Mouse (Mus musculus): ENCODE results near the gene Med28. TPM values are rescaled to one million over a fixed set of nuclear protein-coding genes. Genes with fewer than 3 reads are reported as not detected.

The Med28 gene
- polyA plus RNA-seq, 1 experiment from 2014 or later: 251 TPM

DNA sequence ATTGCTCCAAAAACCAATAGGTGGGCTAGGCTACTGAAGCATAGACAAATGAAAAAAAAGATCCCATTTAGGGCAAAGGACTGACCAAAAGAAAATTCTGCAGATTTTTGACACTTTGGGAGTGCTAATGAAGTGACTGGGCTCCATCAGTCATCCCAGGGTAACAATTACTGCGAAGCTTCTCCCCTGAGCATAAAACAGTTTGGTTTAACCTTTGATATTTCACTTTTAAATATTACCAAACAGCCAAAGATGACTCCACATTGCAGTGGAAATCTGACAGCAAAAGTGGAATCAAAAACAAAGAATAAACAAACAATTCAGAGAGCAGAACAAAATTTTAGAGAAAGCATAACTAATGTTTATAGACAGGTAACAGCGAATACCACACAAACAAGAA is 38.9 kb upstream of the Med28 start:
- H3K9me3 ChIP-seq (ENCODE audit: control insufficient read depth, low read length): no peaks in the 10 kb centered on the region
- no peak overlapping the region for H3K9ac ChIP-seq (replicated peaks; ENCODE audit: low read depth, low read length)
- no peak overlapping the region for H3K4me2 ChIP-seq (ENCODE audit: low read depth, low read length)
- ATAC-seq (ENCODE audit: low read depth): no peak
- H3K4me1 ChIP-seq (ENCODE audit: control insufficient read depth, insufficient read depth, low read length): no peaks in the 10 kb centered on the region
- no peak overlapping the region for H3K27ac ChIP-seq (ENCODE audit: low read depth, low read length)
- H3K4me3 ChIP-seq (ENCODE audit: low read depth, low read length): no peak overlapping the region
- no peaks in the 10 kb centered on the region for H3K27me3 ChIP-seq (ENCODE audit: control insufficient read depth, insufficient read depth, low read length)
- H3K36me3 ChIP-seq (ENCODE audit: control insufficient read depth, insufficient read depth, low read length): no peaks in the 10 kb centered on the region
- WGBS: 88% methylated on average over 2 of the region's 2 CpGs

DNA sequence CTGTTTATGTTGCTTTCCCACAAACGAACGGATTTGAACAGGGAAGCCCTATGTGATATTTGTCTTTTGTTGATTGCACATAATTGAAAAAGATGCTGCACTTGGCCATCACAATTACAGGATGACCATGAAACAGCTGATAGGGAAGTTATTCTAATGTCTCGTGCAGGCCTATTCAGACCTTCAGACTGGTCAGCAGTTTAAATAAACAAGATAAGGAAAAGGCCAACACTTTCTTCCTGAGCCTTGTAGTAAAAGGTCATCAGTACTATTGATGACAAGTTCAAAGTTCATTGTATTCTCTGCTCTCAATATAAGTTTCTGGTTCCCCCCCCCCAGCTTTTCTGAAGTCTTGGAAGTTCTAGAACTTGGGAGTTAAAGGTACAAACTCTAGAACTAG is 37.4 kb upstream of the Med28 start:
- no peak overlapping the region for H3K9ac ChIP-seq (replicated peaks; ENCODE audit: low read depth, low read length)
- H3K27ac ChIP-seq (ENCODE audit: low read depth, low read length): no peak overlapping the region
- no peaks in the 10 kb centered on the region for H3K9me3 ChIP-seq (ENCODE audit: control insufficient read depth, low read length)
- ATAC-seq (ENCODE audit: low read depth): no peak
- no peak overlapping the region for H3K4me2 ChIP-seq (ENCODE audit: low read depth, low read length)
- no peaks in the 10 kb centered on the region for H3K36me3 ChIP-seq (ENCODE audit: control insufficient read depth, insufficient read depth, low read length)
- no peaks in the 10 kb centered on the region for H3K27me3 ChIP-seq (ENCODE audit: control insufficient read depth, insufficient read depth, low read length)
- H3K4me1 ChIP-seq (ENCODE audit: control insufficient read depth, insufficient read depth, low read length): no peaks in the 10 kb centered on the region
- H3K4me3 ChIP-seq (ENCODE audit: low read depth, low read length): no peak overlapping the region
- 92% methylated on average over 3 of the region's 3 CpGs for WGBS

DNA sequence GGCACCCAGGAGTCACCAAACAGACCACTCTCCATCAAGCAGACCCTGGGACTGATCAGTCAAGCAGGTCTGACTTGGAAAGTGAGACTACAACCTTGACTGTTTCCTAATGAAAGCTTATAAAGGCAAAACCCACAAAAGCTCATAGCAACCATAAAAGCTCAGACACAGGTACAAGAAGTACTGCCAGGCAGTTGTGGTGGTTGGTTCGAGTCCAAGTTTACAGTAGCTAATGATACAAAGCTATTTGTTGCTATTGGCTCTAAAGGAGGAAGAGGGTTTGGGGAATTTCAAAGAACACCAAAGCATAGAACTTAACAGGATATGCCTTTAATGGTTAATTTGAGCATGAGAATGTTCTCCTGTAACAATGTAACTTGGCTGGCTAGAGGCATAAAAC is 36.4 kb upstream of the Med28 start:
- H3K36me3 ChIP-seq (ENCODE audit: control insufficient read depth, insufficient read depth, low read length): no peaks in the 10 kb centered on the region
- no peak overlapping the region for H3K9ac ChIP-seq (replicated peaks; ENCODE audit: low read depth, low read length)
- no peaks in the 10 kb centered on the region for H3K27me3 ChIP-seq (ENCODE audit: control insufficient read depth, insufficient read depth, low read length)
- ATAC-seq (ENCODE audit: low read depth): no peak
- 93% methylated on average over 1 of the region's 1 CpGs for WGBS
- H3K9me3 ChIP-seq (ENCODE audit: control insufficient read depth, low read length): no peaks in the 10 kb centered on the region
- H3K4me3 ChIP-seq (ENCODE audit: low read depth, low read length): no peak overlapping the region
- H3K4me2 ChIP-seq (ENCODE audit: low read depth, low read length): no peak overlapping the region
- H3K4me1 ChIP-seq (ENCODE audit: control insufficient read depth, insufficient read depth, low read length): no peaks in the 10 kb centered on the region
- H3K27ac ChIP-seq (ENCODE audit: low read depth, low read length): no peak overlapping the region

DNA sequence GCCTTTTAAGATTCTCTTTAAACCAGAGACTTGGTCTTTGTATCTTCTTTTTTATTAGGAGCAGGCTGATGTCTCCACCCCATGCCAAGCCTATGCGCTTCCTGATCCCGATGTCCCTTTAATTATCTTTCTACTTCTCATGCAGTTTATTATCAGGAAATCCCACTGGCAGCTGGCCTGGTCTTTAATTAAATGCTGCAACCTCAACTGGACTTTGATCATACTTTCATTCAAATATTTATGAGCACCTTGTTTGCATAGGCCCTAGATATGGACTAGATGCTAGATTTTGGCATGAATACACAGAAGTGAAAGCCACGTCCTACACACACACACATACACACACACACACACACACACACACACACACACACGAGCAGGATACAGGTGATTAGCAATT is 28.3 kb upstream of the Med28 start:
- H3K36me3 ChIP-seq (ENCODE audit: control insufficient read depth, insufficient read depth, low read length): no peaks in the 10 kb centered on the region
- no peaks in the 10 kb centered on the region for H3K27me3 ChIP-seq (ENCODE audit: control insufficient read depth, insufficient read depth, low read length)
- ATAC-seq (ENCODE audit: low read depth): no peak
- 0 out of 2 replicates have a peak, but pooled peaks cover 8% of the 10 kb centered on the region for H3K4me1 ChIP-seq (ENCODE audit: control insufficient read depth, insufficient read depth, low read length)
- no peak overlapping the region for H3K27ac ChIP-seq (ENCODE audit: low read depth, low read length)
- H3K9ac ChIP-seq (replicated peaks; ENCODE audit: low read depth, low read length): no peak overlapping the region
- WGBS: 71% methylated on average over 4 of the region's 4 CpGs
- H3K4me2 ChIP-seq (ENCODE audit: low read depth, low read length): no peak overlapping the region
- H3K9me3 ChIP-seq (ENCODE audit: control insufficient read depth, low read length): no peaks in the 10 kb centered on the region
- H3K4me3 ChIP-seq (ENCODE audit: low read depth, low read length): no peak overlapping the region

DNA sequence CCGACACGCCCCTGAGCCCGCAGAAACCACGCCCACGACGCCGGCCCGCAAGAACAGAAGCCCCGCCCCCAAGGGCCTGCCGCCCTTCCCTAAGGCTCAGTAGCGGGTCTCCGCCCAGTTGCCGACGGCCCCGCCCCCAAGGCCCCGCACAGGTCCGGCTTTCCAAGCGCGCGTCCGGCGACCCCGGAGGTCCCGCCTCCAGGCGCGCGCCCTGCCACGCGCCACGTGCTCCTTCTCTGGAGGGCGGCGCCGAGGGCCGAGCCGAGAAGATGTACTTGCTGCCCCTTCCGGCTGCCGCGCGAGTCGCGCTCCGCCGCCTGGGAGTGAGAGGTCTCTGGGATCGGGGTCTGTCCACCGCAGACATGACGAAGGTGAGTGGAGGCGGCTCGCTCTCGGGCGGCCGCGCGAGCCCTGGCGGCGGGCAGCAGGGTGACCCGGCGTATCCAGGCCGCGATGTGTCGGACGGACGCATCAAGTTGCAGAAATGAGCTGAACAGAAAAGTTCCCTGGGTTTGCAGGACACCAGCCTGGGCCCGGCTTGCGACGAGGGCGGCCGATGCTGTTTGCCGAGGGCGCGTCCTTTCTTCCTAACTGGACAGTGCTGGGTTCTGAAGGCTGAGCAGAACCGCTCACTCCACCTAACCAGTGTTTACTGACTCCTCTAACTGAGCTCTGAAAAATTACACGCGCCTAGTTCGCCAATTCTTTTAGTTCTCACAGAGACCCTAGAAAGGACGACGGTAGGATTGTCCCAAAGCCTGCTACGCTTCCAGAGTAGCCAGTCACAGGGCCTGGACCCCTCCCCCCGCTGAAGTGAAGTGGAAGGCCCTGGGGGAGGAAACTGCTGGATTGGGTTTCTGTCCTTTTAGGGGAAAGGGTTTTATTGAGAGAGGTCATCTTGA is 26.6 kb upstream of the Med28 start, which contains the start of gene Lap3:
Gene Lap3 (plus strand): TSS at position 184 of the 902 bp plus-strand sequence.
- ATAC-seq (ENCODE audit: low read depth): peak; percentile 96
- H3K9ac ChIP-seq (replicated peaks; ENCODE audit: low read depth, low read length): peak within 1 kb of the TSS; percentile 68
- no peaks in the 10 kb centered on the region for H3K36me3 ChIP-seq (ENCODE audit: control insufficient read depth, insufficient read depth, low read length)
- H3K4me3 ChIP-seq (ENCODE audit: low read depth, low read length): peak within 1 kb of the TSS; percentile 51
- 0 out of 2 replicates have a peak, but pooled peaks cover 8% of the 10 kb centered on the region for H3K4me1 ChIP-seq (ENCODE audit: control insufficient read depth, insufficient read depth, low read length)
- no peaks in the 10 kb centered on the region for H3K9me3 ChIP-seq (ENCODE audit: control insufficient read depth, low read length)
- under 1% methylated on average over 78 of the region's 78 CpGs for WGBS
- peak within 1 kb of the TSS; percentile 71 for H3K4me2 ChIP-seq (ENCODE audit: low read depth, low read length)
- no peak within 1 kb of the TSS for H3K27ac ChIP-seq (ENCODE audit: low read depth, low read length)
- no peaks in the 10 kb centered on the region for H3K27me3 ChIP-seq (ENCODE audit: control insufficient read depth, insufficient read depth, low read length)

DNA sequence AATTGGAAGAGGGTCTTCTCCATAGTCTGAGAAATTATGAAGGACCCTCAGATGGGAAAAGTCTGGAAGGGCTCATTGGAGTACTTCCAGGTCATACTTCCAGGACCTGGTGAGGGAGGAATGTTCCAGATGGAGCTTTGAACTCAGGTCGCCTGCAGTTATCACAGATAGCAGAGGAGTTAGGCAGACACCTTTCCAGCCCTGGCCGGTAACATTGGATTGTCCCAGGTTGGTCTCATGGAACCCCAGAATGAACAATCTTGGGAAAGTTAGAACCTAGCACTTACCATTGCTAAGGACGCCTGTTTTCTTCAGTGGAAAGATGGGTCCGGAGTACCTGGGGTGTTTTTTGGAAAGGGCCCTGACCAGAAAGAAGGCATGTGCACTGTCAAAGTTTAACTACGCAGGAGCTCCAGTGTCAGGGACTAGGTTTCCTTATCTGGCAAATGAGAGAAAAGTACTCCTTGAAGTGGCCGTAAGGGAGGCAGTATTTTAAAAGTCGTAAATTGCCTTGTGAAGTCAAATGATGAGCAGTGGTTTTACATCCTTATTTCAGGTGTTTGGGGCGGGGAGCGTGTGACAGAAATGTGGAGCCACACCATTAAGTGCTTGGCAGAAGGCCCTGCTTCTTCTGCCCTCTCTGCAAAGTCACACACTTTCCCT is 25.8 kb upstream of the Med28 start:
- H3K4me2 ChIP-seq (ENCODE audit: low read depth, low read length): peak overlapping the region; percentile 71
- H3K36me3 ChIP-seq (ENCODE audit: control insufficient read depth, insufficient read depth, low read length): no peaks in the 10 kb centered on the region
- 59% methylated on average over 9 of the region's 9 CpGs for WGBS
- no peak for ATAC-seq (ENCODE audit: low read depth)
- no peaks in the 10 kb centered on the region for H3K9me3 ChIP-seq (ENCODE audit: control insufficient read depth, low read length)
- no peaks in the 10 kb centered on the region for H3K27me3 ChIP-seq (ENCODE audit: control insufficient read depth, insufficient read depth, low read length)
- H3K4me1 ChIP-seq (ENCODE audit: control insufficient read depth, insufficient read depth, low read length): 0 out of 2 replicates have a peak, but pooled peaks cover 8% of the 10 kb centered on the region
- H3K27ac ChIP-seq (ENCODE audit: low read depth, low read length): no peak overlapping the region
- peak overlapping the region; percentile 51 for H3K4me3 ChIP-seq (ENCODE audit: low read depth, low read length)
- no peak overlapping the region for H3K9ac ChIP-seq (replicated peaks; ENCODE audit: low read depth, low read length)

DNA sequence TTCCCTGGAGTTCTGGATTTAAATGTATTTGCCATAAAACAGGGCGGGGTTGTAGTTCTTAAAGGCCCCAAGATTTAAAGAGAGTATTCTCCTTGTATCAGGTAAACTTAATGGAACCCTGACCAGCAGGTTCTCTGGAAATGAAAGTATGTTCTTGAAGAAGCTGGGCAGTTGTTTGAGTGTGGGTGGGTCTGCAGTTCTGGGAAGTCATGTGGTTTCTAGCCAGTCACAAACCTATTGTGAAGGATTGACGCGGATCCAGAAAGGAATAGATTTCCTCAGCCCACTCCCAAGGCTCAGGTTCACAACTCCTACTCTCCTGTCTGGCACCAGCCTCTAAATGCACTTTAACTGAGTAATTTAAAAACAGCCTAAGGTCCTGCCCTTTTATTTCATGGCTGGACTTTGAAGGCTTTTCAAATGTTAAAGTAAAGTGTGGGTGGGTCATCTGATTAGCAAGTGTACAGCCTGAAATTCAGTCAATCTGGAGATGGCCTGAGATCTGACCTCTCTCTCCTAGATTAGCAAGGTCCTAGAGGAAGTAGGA is 24.5 kb upstream of the Med28 start:
- WGBS: 88% methylated on average over 3 of the region's 3 CpGs

DNA sequence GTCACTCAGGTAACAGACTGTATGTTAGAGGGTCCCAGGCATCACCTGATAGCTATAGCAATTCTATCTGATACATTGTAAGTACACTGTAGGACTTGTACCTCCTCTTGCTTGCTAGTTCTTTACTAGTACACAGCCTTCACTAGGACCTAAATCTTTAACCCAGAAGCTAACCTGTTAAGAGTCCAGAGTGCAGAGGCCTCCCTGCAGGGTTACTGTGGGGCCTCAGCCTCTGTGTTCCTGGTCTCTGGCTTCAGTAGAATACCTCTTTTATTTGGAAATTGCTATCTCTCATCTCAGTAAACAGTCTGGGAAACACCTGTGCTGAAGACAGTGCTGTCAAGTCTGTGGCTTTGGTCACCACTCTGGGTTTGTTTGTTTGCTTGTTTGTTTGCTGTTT is 24.0 kb upstream of the Med28 start:
- H3K4me1 ChIP-seq (ENCODE audit: control insufficient read depth, insufficient read depth, low read length): 0 out of 2 replicates have a peak, but pooled peaks cover 8% of the 10 kb centered on the region
- H3K4me3 ChIP-seq (ENCODE audit: low read depth, low read length): no peak overlapping the region
- H3K27ac ChIP-seq (ENCODE audit: low read depth, low read length): no peak overlapping the region
- ATAC-seq (ENCODE audit: low read depth): no peak
- H3K9me3 ChIP-seq (ENCODE audit: control insufficient read depth, low read length): no peaks in the 10 kb centered on the region
- H3K4me2 ChIP-seq (ENCODE audit: low read depth, low read length): no peak overlapping the region
- 0 out of 2 replicates have a peak, but pooled peaks cover 5% of the 10 kb centered on the region for H3K36me3 ChIP-seq (ENCODE audit: control insufficient read depth, insufficient read depth, low read length)
- H3K9ac ChIP-seq (replicated peaks; ENCODE audit: low read depth, low read length): no peak overlapping the region
- no peaks in the 10 kb centered on the region for H3K27me3 ChIP-seq (ENCODE audit: control insufficient read depth, insufficient read depth, low read length)

More for the DNA sequence above, 24.5 kb upstream of the Med28 start:
- H3K27me3 ChIP-seq (ENCODE audit: control insufficient read depth, insufficient read depth, low read length): no peaks in the 10 kb centered on the region
- H3K9ac ChIP-seq (replicated peaks; ENCODE audit: low read depth, low read length): no peak overlapping the region
- H3K4me3 ChIP-seq (ENCODE audit: low read depth, low read length): no peak overlapping the region
- H3K9me3 ChIP-seq (ENCODE audit: control insufficient read depth, low read length): no peaks in the 10 kb centered on the region
- 0 out of 2 replicates have a peak, but pooled peaks cover 1% of the 10 kb centered on the region for H3K36me3 ChIP-seq (ENCODE audit: control insufficient read depth, insufficient read depth, low read length)
- ATAC-seq (ENCODE audit: low read depth): no peak
- H3K4me1 ChIP-seq (ENCODE audit: control insufficient read depth, insufficient read depth, low read length): 0 out of 2 replicates have a peak, but pooled peaks cover 8% of the 10 kb centered on the region
- no peak overlapping the region for H3K4me2 ChIP-seq (ENCODE audit: low read depth, low read length)
- no peak overlapping the region for H3K27ac ChIP-seq (ENCODE audit: low read depth, low read length)
